Mouse (Mus musculus) heart, embryonic 10.5 days (tissue): Measurements from ENCODE around the gene Dll4. TPM values are rescaled to one million over a fixed set of nuclear protein-coding genes. Genes with fewer than 3 reads are reported as not detected.

Experiments used
- DNase-seq: peaks from one replicate; pipeline ENCODE4 v3.0.0-alpha.2; 2017; ENCODE audit warnings: low spot score
- H3K27ac ChIP-seq: fragments of 300-500 bp; sonication (generic); 2 replicates; pipeline ENCODE4 v1.5.1; 2016; ENCODE audit warnings: mild to moderate bottlenecking
- H3K27me3 ChIP-seq: fragments of 300-500 bp; sonication (generic); 2 replicates; pipeline ENCODE4 v1.6.1; 2016; ENCODE audit warnings: mild to moderate bottlenecking; ENCODE audit not compliant: poor library complexity, insufficient read depth, severe bottlenecking
- H3K36me3 ChIP-seq: fragments of 300-500 bp; sonication (generic); 2 replicates; pipeline ENCODE4 v1.6.1; 2016; ENCODE audit warnings: mild to moderate bottlenecking, moderate library complexity
- H3K4me1 ChIP-seq: fragments of 300-500 bp; sonication (generic); 2 replicates; pipeline ENCODE4 v1.6.1; 2016; ENCODE audit warnings: mild to moderate bottlenecking
- H3K4me3 ChIP-seq: fragments of 300-500 bp; sonication (generic); 2 replicates; pipeline ENCODE4 v1.5.1; 2016; ENCODE audit warnings: mild to moderate bottlenecking, moderate library complexity
- H3K9me3 ChIP-seq: fragments of 300-500 bp; sonication (generic); 2 replicates; pipeline ENCODE4 v1.6.1; 2016; ENCODE audit warnings: mild to moderate bottlenecking, moderate library complexity
- WGBS: fragments of 180-500 bp; shearing (Covaris S2); methylation state at CpG from one replicate; pipeline ENCODE4 v1.1.7; 2016; 5-methylcytosine and 5-hydroxymethylcytosine counted together
- polyA plus RNA-seq: library from polyadenylated mRNA; unstranded; fragments of >200 nt; fragmentation: Nextera tagmentation; extraction: Ambion mirVana; gene quantifications from 2 replicates; pipeline ENCODE4 v1.2.1, GENCODE M21; 2016

Dll4 gene
- polyA plus RNA-seq, 1 experiment from 2014 or later, result 6.0 TPM

DNA sequence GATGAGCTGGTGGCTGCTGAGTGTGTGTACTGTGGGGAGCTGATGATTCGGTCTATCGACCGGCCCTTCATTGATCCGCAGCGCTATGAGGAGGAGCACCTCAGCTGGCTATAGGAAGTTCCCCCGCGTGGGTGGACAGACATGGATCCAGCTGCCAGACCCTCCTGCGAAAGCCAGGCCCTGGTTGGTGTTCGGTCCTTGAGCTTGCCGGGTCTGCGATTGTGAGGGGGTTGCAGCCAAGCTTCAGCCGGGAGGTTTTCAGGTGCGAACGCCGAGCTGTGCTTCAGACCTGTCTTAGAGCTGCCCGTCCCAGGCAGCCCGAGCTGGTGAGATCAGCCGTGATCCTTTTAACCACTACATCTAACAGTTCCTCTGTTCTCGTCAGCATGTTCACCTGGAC, 28.1 kb upstream of the Dll4 start:
- Histone ChIP-seq H3K27ac (no peak overlapping the region), H3K36me3 (peaks cover 70% of the 10 kb centered on the region), H3K4me3 (no peak overlapping the region), H3K4me1 (peaks cover 23% of the 10 kb centered on the region), H3K9me3 (no peaks in the 10 kb centered on the region), H3K27me3 (no peaks in the 10 kb centered on the region)
- DNase-seq, result peak; percentile 73
- WGBS, result 92% methylated on average over 19 of the region's 19 CpGs

DNA sequence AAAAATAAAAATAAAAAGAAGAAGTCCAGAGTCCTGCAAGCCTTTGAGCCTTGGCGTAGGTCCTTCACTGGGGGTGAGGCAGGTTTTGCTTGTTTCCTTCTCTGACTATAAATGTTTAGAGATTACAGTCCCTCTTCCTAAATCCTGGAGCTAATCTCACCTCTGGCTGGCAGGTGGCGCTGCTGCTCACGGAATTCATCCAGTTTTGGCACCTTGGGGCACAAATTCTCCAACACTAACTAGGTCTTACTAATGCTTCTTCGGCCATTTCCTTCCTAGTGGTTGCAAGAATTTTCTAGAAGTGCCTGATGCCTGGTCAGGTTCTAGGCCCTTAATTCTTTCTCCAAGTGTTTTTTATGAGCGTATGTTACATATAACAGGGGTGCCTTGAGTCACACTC, 27.3 kb upstream of the Dll4 start:
- DNase-seq, result peak; percentile 77
- Histone ChIP-seq H3K4me3 (no peak overlapping the region), H3K27ac (no peak overlapping the region), H3K4me1 (peaks cover 29% of the 10 kb centered on the region), H3K9me3 (no peaks in the 10 kb centered on the region), H3K36me3 (peaks cover 61% of the 10 kb centered on the region), H3K27me3 (no peaks in the 10 kb centered on the region)
- WGBS, result 45% methylated on average over 5 of the region's 5 CpGs

DNA sequence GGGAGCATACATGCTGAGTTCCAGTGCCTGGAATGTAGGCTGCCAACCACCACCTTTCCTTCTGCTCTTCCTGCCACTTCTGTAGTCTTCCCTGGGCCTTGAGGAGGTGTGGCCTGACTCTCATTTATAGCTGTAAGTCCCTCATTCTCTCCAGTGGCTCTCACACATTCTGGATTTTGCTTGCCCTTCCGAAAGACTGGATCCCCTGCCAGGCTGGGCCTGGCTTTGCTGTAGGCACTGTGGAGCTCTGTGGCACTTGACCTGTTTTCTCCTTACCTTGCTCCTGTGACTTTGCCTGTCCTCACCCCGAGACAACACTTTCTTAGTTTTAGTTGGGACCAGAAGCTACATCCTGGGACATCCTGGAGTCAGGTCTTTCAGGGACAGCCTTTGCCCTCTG, 26.7 kb upstream of the Dll4 start:
- 88% methylated on average over 2 of the region's 2 CpGs for WGBS
- H3K27ac ChIP-seq, result peak overlapping the region; percentile 56; the same call in 1 of the 2 replicates
- DNase-seq, result no peak
- peaks cover 31% of the 10 kb centered on the region for H3K4me1 ChIP-seq
- no peaks in the 10 kb centered on the region for H3K27me3 ChIP-seq
- peaks cover 56% of the 10 kb centered on the region for H3K36me3 ChIP-seq
- no peak overlapping the region for H3K4me3 ChIP-seq
- H3K9me3 ChIP-seq, result no peaks in the 10 kb centered on the region

DNA sequence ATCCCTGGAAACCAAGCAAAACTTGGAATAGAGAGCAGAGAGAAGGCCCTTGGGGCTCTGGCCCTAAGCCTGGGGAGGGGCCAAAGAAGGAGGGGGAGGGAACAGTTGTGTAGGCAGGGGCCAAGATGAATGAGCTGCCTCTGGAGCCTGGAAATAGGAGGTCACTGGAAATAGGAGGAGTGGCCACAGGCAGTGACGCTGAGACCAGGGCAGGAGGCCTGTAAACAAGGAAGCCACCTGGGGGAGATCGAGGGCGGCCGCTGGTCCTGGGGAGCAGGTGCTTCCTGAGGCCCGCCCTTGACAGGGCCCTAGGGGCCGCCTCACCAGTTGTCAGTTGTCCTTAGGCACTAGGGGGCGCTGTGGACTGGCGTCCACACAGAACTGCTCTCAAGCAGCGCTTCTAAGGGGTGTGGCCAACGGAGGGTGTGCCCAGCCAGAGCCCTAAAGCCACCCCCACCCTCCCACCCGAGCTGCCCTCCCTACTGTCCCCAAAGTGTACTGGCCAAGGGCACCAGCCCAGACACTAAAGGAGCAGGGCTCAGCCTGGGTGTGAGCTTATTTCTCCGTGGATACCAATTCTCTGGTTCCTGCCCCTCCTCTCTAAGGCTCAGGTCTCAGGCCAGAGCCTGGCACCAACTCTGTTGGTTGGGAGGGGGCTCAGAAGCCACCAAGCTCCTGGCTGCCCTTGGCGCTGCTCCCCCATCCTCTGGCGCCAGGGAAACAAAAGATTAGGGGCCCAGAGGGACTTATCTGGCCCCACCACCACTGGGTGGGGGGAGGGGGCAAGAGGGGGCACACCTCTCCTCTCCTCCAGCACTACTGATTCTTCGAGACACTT, 25.4 kb upstream of the Dll4 start:
- 3% methylated on average over 15 of the region's 15 CpGs for WGBS
- Histone ChIP-seq H3K4me3 (peak overlapping the region; percentile 48), H3K27me3 (no peaks in the 10 kb centered on the region), H3K36me3 (peaks cover 43% of the 10 kb centered on the region), H3K27ac (peak overlapping the region; percentile 86), H3K9me3 (no peaks in the 10 kb centered on the region), H3K4me1 (peaks cover 45% of the 10 kb centered on the region)
- DNase-seq, result peak; percentile 94

DNA sequence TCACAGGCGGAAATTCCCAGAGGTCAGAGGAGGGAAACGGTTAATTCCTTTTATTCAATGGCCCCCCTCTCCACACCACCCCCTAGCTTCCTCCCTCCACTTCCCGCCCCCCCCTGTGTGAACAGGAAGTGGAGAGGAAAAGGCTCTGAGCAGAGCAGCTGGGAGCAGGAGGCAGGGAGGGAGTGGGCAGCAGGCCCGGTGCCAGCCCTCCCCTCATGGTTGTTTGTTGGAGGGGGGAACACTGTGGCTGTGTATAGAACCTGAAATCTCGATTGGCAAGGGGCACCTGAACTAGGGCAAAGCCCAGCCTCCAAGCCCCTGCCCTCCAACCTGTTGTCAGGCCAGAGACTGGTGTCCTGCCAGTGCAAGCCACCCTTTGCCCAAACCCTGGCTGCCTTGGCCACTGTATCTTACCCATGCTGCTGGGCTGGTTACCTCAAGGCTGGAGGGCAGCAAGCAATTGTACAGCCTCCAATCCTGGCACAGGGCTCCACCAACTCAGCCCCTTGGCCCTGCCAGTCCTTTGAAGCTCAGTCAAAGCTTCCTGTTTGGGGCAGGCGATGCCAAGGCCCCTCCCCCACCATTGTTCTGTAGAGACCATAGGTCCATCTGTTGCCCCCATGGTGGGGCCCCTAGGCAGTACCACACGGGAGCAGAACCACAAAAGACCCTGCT, 24.6 kb upstream of the Dll4 start:
- peak; percentile 71 for DNase-seq
- H3K4me1 ChIP-seq, result peaks cover 52% of the 10 kb centered on the region
- H3K27me3 ChIP-seq, result no peaks in the 10 kb centered on the region
- WGBS, result 45% methylated on average over 7 of the region's 7 CpGs
- no peaks in the 10 kb centered on the region for H3K9me3 ChIP-seq
- peak overlapping the region; percentile 86 for H3K27ac ChIP-seq
- peak overlapping the region; percentile 48 for H3K4me3 ChIP-seq
- peaks cover 39% of the 10 kb centered on the region for H3K36me3 ChIP-seq

DNA sequence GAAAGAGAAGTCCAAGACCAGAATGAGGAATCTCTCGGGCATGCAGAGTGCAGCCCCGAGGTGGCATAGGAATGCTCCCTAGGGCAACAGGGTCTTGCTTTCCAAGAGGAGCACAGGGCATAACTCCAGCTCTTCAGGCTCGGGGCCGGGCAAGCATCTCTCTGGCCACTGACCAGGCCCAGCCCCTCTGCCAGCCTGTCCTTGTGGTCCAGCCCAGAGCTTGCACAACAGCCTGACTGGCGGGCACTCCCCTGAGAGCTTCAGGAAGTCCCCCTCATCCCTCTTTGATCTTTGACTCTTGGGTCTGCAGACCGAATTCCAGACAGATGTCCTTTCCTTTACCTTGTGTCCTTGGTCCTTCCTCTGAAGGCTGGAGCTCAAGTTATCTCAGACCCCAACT, 22.7 kb upstream of the Dll4 start:
- Histone ChIP-seq H3K36me3 (peaks cover 22% of the 10 kb centered on the region), H3K9me3 (no peaks in the 10 kb centered on the region), H3K4me3 (no peak overlapping the region), H3K4me1 (peaks cover 57% of the 10 kb centered on the region), H3K27ac (no peak overlapping the region), H3K27me3 (no peaks in the 10 kb centered on the region)
- DNase-seq, result no peak
- 62% methylated on average over 6 of the region's 6 CpGs for WGBS

DNA sequence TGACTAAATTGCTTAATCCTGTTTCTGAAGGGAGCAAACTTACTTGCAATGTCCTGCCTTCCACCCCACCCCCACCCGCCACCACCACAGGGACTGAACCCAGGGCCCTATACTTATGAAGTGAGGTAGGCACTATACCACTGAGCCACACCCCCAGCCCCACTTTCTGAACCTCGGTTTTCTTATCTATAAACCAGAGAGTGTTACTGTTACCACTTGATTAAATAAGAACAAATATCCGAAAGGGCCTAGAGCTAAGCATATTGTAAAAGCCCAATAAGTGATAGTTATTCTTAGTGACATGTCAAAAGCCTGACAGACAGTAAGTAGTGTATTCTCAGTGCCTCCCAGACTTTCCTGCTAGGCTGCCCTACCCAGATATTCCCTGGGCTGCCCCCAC, 21.2 kb upstream of the Dll4 start:
- peaks cover 8% of the 10 kb centered on the region; the same call in 1 of the 2 replicates for H3K36me3 ChIP-seq
- no peaks in the 10 kb centered on the region for H3K27me3 ChIP-seq
- peaks cover 55% of the 10 kb centered on the region for H3K4me1 ChIP-seq
- H3K4me3 ChIP-seq, result no peak overlapping the region
- 36% methylated on average over 3 of the region's 3 CpGs for WGBS
- no peaks in the 10 kb centered on the region for H3K9me3 ChIP-seq
- no peak for DNase-seq
- H3K27ac ChIP-seq, result peak overlapping the region; percentile 76

DNA sequence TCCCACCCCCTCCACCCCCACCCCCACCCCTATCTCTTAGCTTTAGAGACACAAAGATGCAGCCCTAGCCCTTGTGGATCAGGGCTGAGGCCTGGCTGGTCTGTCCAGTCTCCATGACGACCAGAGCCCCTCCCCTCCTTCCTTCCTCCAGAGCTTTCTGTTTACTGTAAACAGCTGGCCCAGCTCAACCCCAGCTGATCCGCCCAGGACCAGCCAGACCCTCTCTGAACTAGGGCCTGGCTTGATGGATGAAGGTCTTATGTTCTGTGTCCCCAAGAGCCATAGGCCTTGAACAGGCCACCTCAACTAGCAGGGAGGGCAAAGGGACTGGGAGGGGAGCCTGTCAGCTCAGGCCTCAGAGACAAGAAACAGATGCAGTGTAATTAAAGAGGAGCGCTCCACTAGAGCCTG, 20.8 kb upstream of the Dll4 start:
- Histone ChIP-seq H3K27me3 (no peaks in the 10 kb centered on the region), H3K36me3 (0 out of 2 replicates have a peak, but pooled peaks cover 4% of the 10 kb centered on the region), H3K4me1 (peaks cover 51% of the 10 kb centered on the region), H3K4me3 (no peak overlapping the region), H3K9me3 (no peaks in the 10 kb centered on the region), H3K27ac (peak overlapping the region; percentile 76)
- 7% methylated on average over 3 of the region's 3 CpGs for WGBS
- DNase-seq, result no peak

DNA sequence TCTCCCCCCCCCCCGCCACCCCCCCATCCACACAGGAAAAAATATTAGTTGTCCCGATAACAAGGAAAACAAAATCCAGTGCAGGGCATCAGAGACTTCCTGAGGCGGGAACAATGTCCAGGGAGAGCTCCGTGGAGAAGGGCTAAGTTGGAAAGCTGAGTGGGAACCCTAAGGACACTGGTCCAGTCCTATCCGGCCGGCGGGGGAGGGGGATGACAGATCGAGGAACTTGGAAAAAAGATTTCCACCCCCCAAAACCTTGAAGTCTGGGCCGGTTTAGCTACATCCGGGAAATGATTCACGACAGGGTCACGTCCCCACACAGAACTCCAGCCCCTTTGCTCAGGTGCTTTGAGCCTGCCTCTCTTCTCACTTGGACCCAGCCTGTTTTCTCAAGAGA, 14.0 kb upstream of the Dll4 start:
- Histone ChIP-seq H3K36me3 (no peaks in the 10 kb centered on the region), H3K27me3 (peaks cover 25% of the 10 kb centered on the region), H3K9me3 (0 out of 2 replicates have a peak, but pooled peaks cover 3% of the 10 kb centered on the region), H3K27ac (peak overlapping the region; percentile 53), H3K4me1 (peaks cover 43% of the 10 kb centered on the region), H3K4me3 (no peak overlapping the region)
- 31% methylated on average over 12 of the region's 12 CpGs for WGBS
- no peak for DNase-seq

DNA sequence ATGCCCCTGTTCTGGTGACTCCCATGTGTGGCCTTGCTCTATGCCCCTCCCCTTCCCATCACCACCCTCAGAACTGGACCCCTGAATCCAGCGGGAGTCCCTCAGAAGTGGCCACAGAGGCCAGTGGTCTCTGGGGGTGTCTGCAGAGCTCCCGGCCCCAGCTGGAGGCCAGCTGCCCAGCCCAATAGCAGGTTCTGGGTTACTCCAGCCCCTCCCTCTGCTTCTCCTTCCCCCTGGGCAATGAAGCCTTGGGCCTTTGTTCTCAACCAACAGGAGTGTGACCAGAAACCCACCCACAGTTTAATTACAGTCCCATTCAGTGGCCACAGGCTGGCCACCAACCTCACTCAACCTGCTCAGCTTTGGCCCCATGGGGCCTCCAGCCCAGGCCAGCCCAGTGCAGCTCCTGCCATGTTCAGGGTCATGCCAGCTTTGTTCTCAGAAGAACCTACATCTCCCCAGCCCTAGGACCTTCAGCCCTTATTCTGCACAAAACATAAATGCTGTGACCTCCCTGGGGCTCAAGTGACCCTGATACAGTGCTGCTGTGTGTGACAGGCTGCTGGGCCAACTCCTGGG, 13.1 kb upstream of the Dll4 start:
- peak overlapping the region; percentile 53 for H3K27ac ChIP-seq
- peaks cover 43% of the 10 kb centered on the region for H3K4me1 ChIP-seq
- no peaks in the 10 kb centered on the region for H3K36me3 ChIP-seq
- H3K9me3 ChIP-seq, result 0 out of 2 replicates have a peak, but pooled peaks cover 3% of the 10 kb centered on the region
- WGBS, result 66% methylated on average over 2 of the region's 2 CpGs
- H3K27me3 ChIP-seq, result peaks cover 25% of the 10 kb centered on the region
- no peak for DNase-seq
- no peak overlapping the region for H3K4me3 ChIP-seq

DNA sequence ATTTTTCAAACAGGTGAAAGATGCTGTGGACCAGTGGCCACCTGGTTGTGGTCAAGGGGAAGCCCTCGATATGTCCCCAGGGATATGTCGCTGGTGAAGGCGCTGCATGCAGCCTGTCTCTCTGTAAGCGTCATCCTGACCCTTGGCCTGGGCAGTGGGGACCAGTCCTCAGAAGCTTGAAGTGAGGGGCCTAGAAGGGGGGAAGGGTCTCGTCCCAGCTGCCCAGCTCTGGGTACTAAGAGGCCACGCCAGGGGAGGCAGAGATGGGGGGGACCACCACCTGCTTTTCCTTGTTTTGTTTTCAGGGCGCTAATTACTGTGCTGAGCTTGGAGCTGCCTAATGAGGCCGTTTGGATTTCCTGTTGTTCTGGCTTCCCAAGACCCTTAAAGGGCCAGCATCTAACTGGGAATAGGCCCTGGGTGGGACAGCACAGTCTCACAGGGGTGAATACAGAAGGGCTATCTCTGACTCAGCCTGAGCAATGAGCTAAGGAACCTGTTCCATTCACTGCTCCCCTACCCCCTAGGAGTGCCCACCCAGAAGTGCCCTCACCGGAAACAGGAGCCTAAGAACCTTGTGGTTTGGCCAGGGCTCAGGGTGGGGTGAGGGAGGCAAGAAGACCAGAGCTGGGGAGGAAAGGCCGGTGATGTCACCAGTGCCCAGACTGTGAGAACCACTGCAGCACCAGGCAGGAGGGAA, 11.7 kb upstream of the Dll4 start:
- H3K4me1 ChIP-seq, result peaks cover 43% of the 10 kb centered on the region

DNA sequence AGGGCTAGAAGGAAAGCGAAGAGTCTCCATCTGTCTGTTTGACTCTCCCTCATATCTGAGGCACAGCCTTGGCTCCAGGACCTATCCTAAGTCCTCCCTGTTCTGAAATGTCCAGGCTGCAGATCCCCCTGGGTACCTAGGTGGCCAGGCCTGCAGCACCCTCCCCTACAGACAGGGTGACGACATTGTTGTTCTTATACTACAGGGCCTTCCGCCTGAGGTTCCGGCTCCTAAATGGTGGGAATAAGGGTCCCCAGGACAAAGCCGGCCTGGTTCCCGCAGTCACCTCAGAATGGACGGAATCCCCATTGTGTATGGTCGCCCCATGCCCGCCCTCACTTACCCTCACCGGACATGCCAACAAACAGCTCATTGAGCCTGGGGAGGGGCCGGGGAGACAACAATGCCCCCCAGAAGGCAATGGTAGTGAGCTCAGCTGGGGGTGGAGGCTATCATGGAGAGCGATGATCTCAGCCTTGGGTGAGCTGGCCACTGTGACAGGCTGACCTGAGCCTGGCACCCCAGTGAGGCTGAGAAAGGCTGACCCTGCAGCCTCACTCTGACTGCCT, 10.8 kb upstream of the Dll4 start:
- 56% methylated on average over 12 of the region's 12 CpGs for WGBS
- peaks cover 43% of the 10 kb centered on the region for H3K4me1 ChIP-seq
- H3K9me3 ChIP-seq, result 0 out of 2 replicates have a peak, but pooled peaks cover 3% of the 10 kb centered on the region
- H3K27me3 ChIP-seq, result peaks cover 41% of the 10 kb centered on the region
- DNase-seq, result no peak
- no peak overlapping the region for H3K4me3 ChIP-seq
- peak overlapping the region; percentile 60; the same call in 1 of the 2 replicates for H3K27ac ChIP-seq
- H3K36me3 ChIP-seq, result no peaks in the 10 kb centered on the region

More for the DNA sequence above, 11.7 kb upstream of the Dll4 start:
- Histone ChIP-seq H3K36me3 (no peaks in the 10 kb centered on the region), H3K4me3 (no peak overlapping the region), H3K9me3 (0 out of 2 replicates have a peak, but pooled peaks cover 3% of the 10 kb centered on the region), H3K27me3 (peaks cover 33% of the 10 kb centered on the region), H3K27ac (peak overlapping the region; percentile 60; the same call in 1 of the 2 replicates)
- 29% methylated on average over 10 of the region's 10 CpGs for WGBS
- DNase-seq, result no peak
